Mouse (Mus musculus) midbrain, embryonic 16.5 days (tissue): ENCODE results near the gene Ccser1. TPM values are rescaled to one million over a fixed set of nuclear protein-coding genes. Genes with fewer than 3 reads are reported as not detected.

ENCODE experiments used
- ATAC-seq: fragments of 200-750 bp; cut with Nextera tagmentation; 2 replicates; pipeline ENCODE4 v1.8.0; 2017; ENCODE audit warnings: moderate TSS enrichment
- H3K27ac ChIP-seq: fragments of 300-500 bp; sonication (generic); 2 replicates; pipeline ENCODE4 v1.5.1; 2014; ENCODE audit warnings: mild to moderate bottlenecking, low read length, mixed read lengths
- H3K27me3 ChIP-seq: fragments of 300-500 bp; sonication (generic); 2 replicates; pipeline ENCODE4 v1.6.1; 2014; ENCODE audit warnings: low read depth, low read length, mixed read lengths; ENCODE audit not compliant: control insufficient read depth, insufficient read depth
- H3K36me3 ChIP-seq: fragments of 300-500 bp; sonication (generic); 2 replicates; pipeline ENCODE4 v1.6.1; 2014; ENCODE audit warnings: mild to moderate bottlenecking, low read length, moderate library complexity, mixed read lengths; ENCODE audit not compliant: control insufficient read depth, insufficient read depth
- H3K4me1 ChIP-seq: fragments of 300-500 bp; sonication (generic); 2 replicates; pipeline ENCODE4 v1.6.1; 2014; ENCODE audit warnings: mild to moderate bottlenecking, low read length, mixed read lengths; ENCODE audit not compliant: control insufficient read depth, insufficient read depth
- H3K4me2 ChIP-seq: fragments of 300-500 bp; sonication (generic); 2 replicates; pipeline ENCODE4 v1.6.1; 2014; ENCODE audit warnings: mild to moderate bottlenecking, low read length, mixed read lengths
- H3K4me3 ChIP-seq: fragments of 300-500 bp; sonication (generic); 2 replicates; pipeline ENCODE4 v1.5.1; 2014; ENCODE audit warnings: low read depth, mild to moderate bottlenecking, low read length, moderate library complexity, mixed read lengths
- H3K9ac ChIP-seq: fragments of 300-500 bp; sonication (generic); 2 replicates; pipeline ENCODE4 v1.6.1; 2014; ENCODE audit warnings: low read depth, low read length, mixed read lengths
- H3K9me3 ChIP-seq: fragments of 300-500 bp; sonication (generic); replicated peaks from 2 replicates; pipeline ENCODE4 v1.6.1; 2014; ENCODE audit warnings: mild to moderate bottlenecking, low read length, mixed read lengths; ENCODE audit not compliant: control insufficient read depth, poor library complexity, severe bottlenecking
- WGBS: fragments of 180-500 bp; shearing (Covaris S2); extraction: QIAGEN DNeasy Blood & Tissue Kit; methylation state at CpG from one replicate; pipeline ENCODE4 v1.1.7; 2014; 5-methylcytosine and 5-hydroxymethylcytosine counted together
- polyA plus RNA-seq: library from polyadenylated mRNA; unstranded; fragments of >200 nt; fragmentation: Nextera tagmentation; extraction: Ambion mirVana; gene quantifications from 2 replicates; pipeline ENCODE4 v1.2.1, GENCODE M21; 2015

The Ccser1 gene
- polyA plus RNA-seq, 1 experiment from 2014 or later = 19.8 TPM

DNA sequence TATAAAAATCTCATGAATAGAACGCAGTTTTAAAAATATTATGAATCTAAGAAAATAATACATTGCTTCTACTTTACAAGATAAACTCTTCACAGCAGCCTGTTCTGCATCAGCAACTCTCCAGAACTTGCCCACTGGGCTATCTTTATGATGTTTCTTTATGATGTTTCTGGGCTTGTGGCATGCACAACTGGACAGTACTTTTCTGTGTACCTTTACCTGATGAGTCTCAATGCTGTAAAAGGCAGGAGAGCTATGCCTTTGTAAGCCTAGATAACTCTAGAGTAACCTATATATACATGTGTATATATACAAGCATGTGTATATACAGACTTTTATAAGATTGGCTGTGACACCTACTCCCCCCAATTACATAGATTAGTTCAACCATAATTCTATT, 1084.4 kb downstream of the Ccser1 start:
- Histone ChIP-seq H3K27me3 (no peaks in the 10 kb centered on the region), H3K4me3 (no peak overlapping the region), H3K9me3 (no peaks in the 10 kb centered on the region), H3K27ac (no peak overlapping the region), H3K4me2 (no peak overlapping the region), H3K36me3 (no peaks in the 10 kb centered on the region), H3K9ac (no peak overlapping the region), H3K4me1 (no peaks in the 10 kb centered on the region)
- 95% methylated on average over 1 of the region's 1 CpGs for WGBS
- no peak for ATAC-seq

DNA sequence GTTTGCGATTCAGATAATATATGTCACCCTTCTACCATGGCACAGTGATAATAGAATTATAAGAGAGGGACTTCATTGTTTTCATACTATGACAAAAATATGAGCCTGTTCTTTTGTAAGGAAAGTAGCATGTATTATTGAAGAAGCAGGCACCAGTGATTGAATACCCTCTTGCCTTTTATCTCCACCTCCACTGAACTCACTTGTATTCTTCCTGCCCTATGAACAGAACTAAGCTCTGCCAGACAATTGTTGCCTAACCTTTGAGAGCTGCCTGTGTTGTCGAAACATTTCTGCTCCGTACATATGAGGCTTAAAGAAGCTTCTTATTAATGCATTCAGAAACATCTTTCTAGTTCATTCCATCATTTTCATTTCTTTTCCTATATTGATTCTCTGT, 1101.1 kb downstream of the Ccser1 start:
- H3K4me2 ChIP-seq = no peak overlapping the region
- no peaks in the 10 kb centered on the region for H3K36me3 ChIP-seq
- ATAC-seq = 0 out of 2 replicates have a peak, but pooled peaks have one; percentile 60
- H3K9me3 ChIP-seq = no peaks in the 10 kb centered on the region
- no peaks in the 10 kb centered on the region for H3K27me3 ChIP-seq
- no peak overlapping the region for H3K27ac ChIP-seq
- H3K4me3 ChIP-seq = no peak overlapping the region
- WGBS = 29% methylated on average over 3 of the region's 3 CpGs
- no peaks in the 10 kb centered on the region for H3K4me1 ChIP-seq
- no peak overlapping the region for H3K9ac ChIP-seq

DNA sequence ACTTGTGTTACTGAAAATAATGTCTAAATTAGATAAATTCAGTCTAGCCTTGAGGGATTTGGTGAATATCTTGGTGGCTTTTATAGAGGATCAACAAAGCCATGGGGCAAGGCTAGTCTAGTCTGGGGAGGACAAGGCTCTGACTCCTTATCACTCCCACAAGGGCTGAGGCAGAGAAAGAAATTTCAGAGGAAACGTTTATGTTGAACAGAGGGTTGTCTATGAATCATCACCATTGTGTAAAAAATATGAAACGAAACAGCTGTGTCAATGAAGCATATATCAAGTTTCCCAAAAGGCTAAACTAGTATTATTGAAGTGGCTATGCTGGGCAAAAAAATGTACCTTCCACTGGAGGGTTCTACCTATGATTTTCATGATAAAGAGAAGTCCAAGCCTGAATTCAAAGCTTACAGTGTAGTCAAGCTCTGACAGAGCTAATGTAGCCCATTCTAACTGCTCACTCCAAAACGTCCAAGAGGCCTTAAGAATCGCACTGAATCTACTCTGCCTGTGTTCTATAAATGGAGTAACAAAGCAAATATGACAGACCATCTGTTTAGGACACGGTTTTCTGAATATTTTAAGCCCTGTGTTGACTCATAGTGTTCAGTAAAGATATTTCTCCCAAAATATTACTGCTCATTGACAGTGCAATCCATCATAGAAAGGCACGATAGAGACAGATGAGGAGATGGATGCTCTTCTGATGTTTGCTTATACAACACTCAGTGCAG, 1121.6 kb downstream of the Ccser1 start:
- H3K4me2 ChIP-seq = no peak overlapping the region
- no peak overlapping the region for H3K4me3 ChIP-seq
- H3K9me3 ChIP-seq = no peaks in the 10 kb centered on the region
- H3K4me1 ChIP-seq = no peaks in the 10 kb centered on the region
- WGBS = 79% methylated on average over 6 of the region's 6 CpGs
- H3K9ac ChIP-seq = no peak overlapping the region
- H3K27me3 ChIP-seq = no peaks in the 10 kb centered on the region
- H3K36me3 ChIP-seq = no peaks in the 10 kb centered on the region
- no peak overlapping the region for H3K27ac ChIP-seq
- no peak for ATAC-seq

GRCm38 (mm10) chr6:62318627-62319026, 1138.5 kb downstream of the Ccser1 start:
- 86% methylated on average over 3 of the region's 3 CpGs for WGBS

GRCm38 (mm10) chr6:62340319-62340718, 1160.2 kb downstream of the Ccser1 start:
- no peak overlapping the region for H3K4me3 ChIP-seq
- H3K27me3 ChIP-seq = no peaks in the 10 kb centered on the region
- WGBS = 70% methylated on average over 3 of the region's 3 CpGs
- ATAC-seq = no peak
- H3K4me2 ChIP-seq = no peak overlapping the region
- H3K9ac ChIP-seq = no peak overlapping the region
- no peaks in the 10 kb centered on the region for H3K36me3 ChIP-seq
- H3K9me3 ChIP-seq = no peaks in the 10 kb centered on the region
- H3K27ac ChIP-seq = no peak overlapping the region
- no peaks in the 10 kb centered on the region for H3K4me1 ChIP-seq

More at GRCm38 (mm10) chr6:62318627-62319026, 1138.5 kb downstream of the Ccser1 start:
- no peak overlapping the region for H3K4me2 ChIP-seq
- H3K9me3 ChIP-seq = no peaks in the 10 kb centered on the region
- no peak overlapping the region for H3K4me3 ChIP-seq
- no peak overlapping the region for H3K27ac ChIP-seq
- no peaks in the 10 kb centered on the region for H3K27me3 ChIP-seq
- H3K4me1 ChIP-seq = no peaks in the 10 kb centered on the region
- ATAC-seq = no peak
- H3K36me3 ChIP-seq = no peaks in the 10 kb centered on the region
- H3K9ac ChIP-seq = no peak overlapping the region

GRCm38 (mm10) chr6:62367802-62368201, 1187.7 kb downstream of the Ccser1 start:
- no peaks in the 10 kb centered on the region for H3K36me3 ChIP-seq
- H3K9ac ChIP-seq = no peak overlapping the region
- no peak overlapping the region for H3K4me2 ChIP-seq
- no peaks in the 10 kb centered on the region for H3K27me3 ChIP-seq
- H3K9me3 ChIP-seq = no peaks in the 10 kb centered on the region
- ATAC-seq = no peak
- H3K27ac ChIP-seq = no peak overlapping the region
- WGBS = 83% methylated on average over 2 of the region's 2 CpGs
- H3K4me3 ChIP-seq = no peak overlapping the region
- no peaks in the 10 kb centered on the region for H3K4me1 ChIP-seq
